Mouse (Mus musculus): ENCODE results near the gene Olfm1.

GRCm38 (mm10) chr2:28206472-28206871 is 13.7 kb downstream of the Olfm1 start:
- TF ChIP-seq CTCF (IDR thresholded peaks at IDR 0.05) = no peak
- no peak for TF ChIP-seq EP300 (IDR thresholded peaks at IDR 0.05)
